Mouse (Mus musculus) embryonic facial prominence, embryonic 15.5 days (tissue): ENCODE results near the gene Tmem9b. TPM values are rescaled to one million over a fixed set of nuclear protein-coding genes. Genes with fewer than 3 reads are reported as not detected.

Source experiments
- ATAC-seq: fragments of 200-750 bp; cut with Nextera tagmentation; 2 replicates; pipeline ENCODE4 v1.8.0; 2017; ENCODE audit warnings: low read depth, moderate TSS enrichment; ENCODE audit not compliant: insufficient number of reproducible peaks, low FRiP score, low TSS enrichment
- H3K27ac ChIP-seq: fragments of 300-500 bp; sonication (generic); replicated peaks from 2 replicates; pipeline ENCODE4 v1.5.1; 2015; ENCODE audit warnings: mild to moderate bottlenecking, inconsistent platforms
- H3K27me3 ChIP-seq: fragments of 300-500 bp; sonication (generic); 2 replicates; pipeline ENCODE4 v1.6.1; 2015; ENCODE audit warnings: inconsistent platforms
- H3K36me3 ChIP-seq: fragments of 300-500 bp; sonication (generic); 2 replicates; pipeline ENCODE4 v1.6.1; 2015; ENCODE audit warnings: mild to moderate bottlenecking, inconsistent platforms
- H3K4me1 ChIP-seq: fragments of 300-500 bp; sonication (generic); 2 replicates; pipeline ENCODE4 v1.6.1; 2015; ENCODE audit warnings: inconsistent platforms
- H3K4me2 ChIP-seq: fragments of 300-500 bp; sonication (generic); replicated peaks from 2 replicates; pipeline ENCODE4 v1.6.1; 2015; ENCODE audit warnings: mild to moderate bottlenecking, inconsistent platforms
- H3K4me3 ChIP-seq: fragments of 300-500 bp; sonication (generic); replicated peaks from 2 replicates; pipeline ENCODE4 v1.5.1; 2015; ENCODE audit warnings: mild to moderate bottlenecking, inconsistent platforms
- H3K9ac ChIP-seq: fragments of 300-500 bp; sonication (generic); 2 replicates; pipeline ENCODE4 v1.6.1; 2015; ENCODE audit warnings: inconsistent platforms
- H3K9me3 ChIP-seq: fragments of 300-500 bp; sonication (generic); replicated peaks from 2 replicates; pipeline ENCODE4 v1.6.1; 2016; ENCODE audit warnings: inconsistent platforms
- WGBS: fragments of 180-500 bp; shearing (Covaris S2); methylation state at CpG from one replicate; pipeline ENCODE4 v1.1.7; 2015; 5-methylcytosine and 5-hydroxymethylcytosine counted together
- polyA plus RNA-seq: library from polyadenylated mRNA; unstranded; fragments of >200 nt; fragmentation: Nextera tagmentation; extraction: Ambion mirVana; gene quantifications from 2 replicates; pipeline ENCODE4 v1.2.1, GENCODE M21; 2015

Gene Tmem9b
- polyA plus RNA-seq, 1 experiment from 2014 or later: 68.1 TPM

GRCm38 (mm10) chr7:109772251-109772650 is 19.6 kb upstream of the Tmem9b start:
- Histone ChIP-seq H3K27ac (no peak overlapping the region), H3K9me3 (no peaks in the 10 kb centered on the region), H3K4me1 (no peaks in the 10 kb centered on the region), H3K4me3 (no peak overlapping the region), H3K4me2 (no peak overlapping the region), H3K27me3 (no peaks in the 10 kb centered on the region), H3K9ac (no peak overlapping the region), H3K36me3 (no peaks in the 10 kb centered on the region)
- ATAC-seq: no peak

DNA sequence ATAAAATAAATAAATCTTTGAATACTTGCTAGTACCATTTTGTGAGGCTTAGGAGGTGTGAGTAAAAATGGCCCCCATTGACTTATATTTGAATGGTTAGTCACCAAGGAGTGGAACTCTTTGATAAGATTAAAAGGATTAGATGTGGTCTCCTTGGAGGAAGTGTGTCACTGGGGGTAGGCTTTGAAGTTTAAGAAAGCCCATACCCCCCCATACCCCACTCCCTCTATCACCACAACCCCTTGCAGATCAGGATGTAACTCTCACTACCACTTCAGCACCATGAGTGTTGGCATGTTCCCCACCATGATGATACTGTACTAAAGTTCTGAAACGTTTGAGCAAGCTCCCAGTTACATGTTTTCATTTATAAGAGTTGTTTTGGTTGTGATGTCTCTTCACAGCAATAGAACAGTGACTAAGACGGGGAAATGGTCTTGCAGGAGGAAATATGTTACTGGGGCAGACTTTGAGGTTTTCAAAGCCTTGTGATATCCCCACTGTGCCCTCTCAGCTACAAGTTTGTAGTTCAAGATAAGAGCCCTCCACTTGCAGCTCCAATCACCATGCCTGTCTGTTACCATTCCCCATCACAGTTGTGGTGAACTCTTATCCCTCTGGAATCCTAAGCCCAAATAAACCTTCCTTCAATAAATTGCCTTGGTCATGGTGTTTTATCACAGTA is 16.2 kb upstream of the Tmem9b start:
- no peak overlapping the region for H3K4me2 ChIP-seq
- no peak overlapping the region for H3K9ac ChIP-seq
- no peak overlapping the region for H3K27ac ChIP-seq
- H3K27me3 ChIP-seq: no peaks in the 10 kb centered on the region
- H3K9me3 ChIP-seq: no peaks in the 10 kb centered on the region
- ATAC-seq: no peak
- no peaks in the 10 kb centered on the region for H3K36me3 ChIP-seq
- no peak overlapping the region for H3K4me3 ChIP-seq
- no peaks in the 10 kb centered on the region for H3K4me1 ChIP-seq
- 58% methylated on average over 2 of the region's 2 CpGs for WGBS

- no peak overlapping the region for H3K27ac ChIP-seq
- 69% methylated on average over 7 of the region's 7 CpGs for WGBS
- ATAC-seq: no peak
- H3K4me1 ChIP-seq: no peaks in the 10 kb centered on the region
- no peaks in the 10 kb centered on the region for H3K9me3 ChIP-seq
- no peak overlapping the region for H3K9ac ChIP-seq
- H3K4me2 ChIP-seq: no peak overlapping the region
- H3K27me3 ChIP-seq: no peaks in the 10 kb centered on the region
- no peak overlapping the region for H3K4me3 ChIP-seq
- H3K36me3 ChIP-seq: no peaks in the 10 kb centered on the region
These were observed 15.1 kb upstream of the Tmem9b start for GRCm38 (mm10) chr7:109767575-109768350.

- Histone ChIP-seq H3K36me3 (no peaks in the 10 kb centered on the region), H3K4me1 (no peaks in the 10 kb centered on the region), H3K9me3 (no peaks in the 10 kb centered on the region), H3K9ac (no peak overlapping the region), H3K27ac (no peak overlapping the region), H3K4me2 (no peak overlapping the region), H3K27me3 (no peaks in the 10 kb centered on the region), H3K4me3 (no peak overlapping the region)
- no peak for ATAC-seq
- 67% methylated on average over 2 of the region's 2 CpGs for WGBS
These were observed 11.3 kb upstream of the Tmem9b start for GRCm38 (mm10) chr7:109764009-109764408.

- H3K4me3 ChIP-seq: no peak overlapping the region
- H3K9ac ChIP-seq: no peak overlapping the region
- ATAC-seq: no peak
- WGBS: 92% methylated on average over 3 of the region's 3 CpGs
- H3K36me3 ChIP-seq: no peaks in the 10 kb centered on the region
- no peak overlapping the region for H3K4me2 ChIP-seq
- H3K4me1 ChIP-seq: peaks cover 19% of the 10 kb centered on the region
- no peak overlapping the region for H3K27ac ChIP-seq
- H3K27me3 ChIP-seq: no peaks in the 10 kb centered on the region
- H3K9me3 ChIP-seq: no peaks in the 10 kb centered on the region
These were observed 3.6 kb upstream of the Tmem9b start for GRCm38 (mm10) chr7:109756291-109756690.

DNA sequence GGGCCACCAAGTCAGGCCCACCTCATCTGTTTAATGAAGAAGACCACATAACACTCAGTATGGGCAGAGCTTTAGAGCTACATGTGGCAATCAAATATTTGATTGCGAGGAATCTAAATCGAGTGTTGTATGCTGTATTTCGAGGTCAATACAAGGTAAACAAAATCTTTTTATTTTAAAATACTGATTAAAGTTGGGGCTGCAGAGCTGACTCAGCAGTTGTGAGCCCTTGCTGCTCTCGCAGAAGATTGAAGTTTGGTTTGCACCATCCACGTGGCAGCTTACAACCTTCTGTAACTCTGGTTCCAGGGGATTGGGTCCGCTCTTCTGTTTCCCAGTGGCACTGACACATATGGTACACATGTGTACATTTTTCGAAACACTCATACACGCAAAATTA is 1.4 kb upstream of the Tmem9b start:
- 70% methylated on average over 8 of the region's 8 CpGs for WGBS
- Histone ChIP-seq H3K27ac (no peak overlapping the region), H3K9ac (no peak overlapping the region), H3K27me3 (no peaks in the 10 kb centered on the region), H3K9me3 (no peaks in the 10 kb centered on the region), H3K4me2 (no peak overlapping the region), H3K4me1 (peaks cover 19% of the 10 kb centered on the region), H3K4me3 (no peak overlapping the region), H3K36me3 (no peaks in the 10 kb centered on the region)
- ATAC-seq: no peak

GRCm38 (mm10) chr7:109751427-109752007 is 1.2 kb downstream of the Tmem9b start:
- no peak for ATAC-seq
- no peaks in the 10 kb centered on the region for H3K9me3 ChIP-seq
- H3K9ac ChIP-seq: peak overlapping the region; percentile 86
- H3K4me3 ChIP-seq: peak overlapping the region; percentile 80
- peaks cover 3% of the 10 kb centered on the region; the same call in 1 of the 2 replicates for H3K36me3 ChIP-seq
- WGBS: 2% methylated on average over 13 of the region's 13 CpGs
- H3K27ac ChIP-seq: peak overlapping the region; percentile 84; the same call in 1 of the 2 replicates
- no peaks in the 10 kb centered on the region for H3K27me3 ChIP-seq
- peaks cover 19% of the 10 kb centered on the region for H3K4me1 ChIP-seq
- H3K4me2 ChIP-seq: peak overlapping the region; percentile 74

- Histone ChIP-seq H3K4me2 (no peak overlapping the region), H3K9me3 (no peaks in the 10 kb centered on the region), H3K27ac (no peak overlapping the region), H3K4me1 (no peaks in the 10 kb centered on the region), H3K4me3 (no peak overlapping the region), H3K36me3 (peaks cover 32% of the 10 kb centered on the region), H3K9ac (no peak overlapping the region), H3K27me3 (no peaks in the 10 kb centered on the region)
- no peak for ATAC-seq
- 60% methylated on average over 1 of the region's 1 CpGs for WGBS
These were observed 4.9 kb downstream of the Tmem9b start for GRCm38 (mm10) chr7:109747747-109748146.

DNA sequence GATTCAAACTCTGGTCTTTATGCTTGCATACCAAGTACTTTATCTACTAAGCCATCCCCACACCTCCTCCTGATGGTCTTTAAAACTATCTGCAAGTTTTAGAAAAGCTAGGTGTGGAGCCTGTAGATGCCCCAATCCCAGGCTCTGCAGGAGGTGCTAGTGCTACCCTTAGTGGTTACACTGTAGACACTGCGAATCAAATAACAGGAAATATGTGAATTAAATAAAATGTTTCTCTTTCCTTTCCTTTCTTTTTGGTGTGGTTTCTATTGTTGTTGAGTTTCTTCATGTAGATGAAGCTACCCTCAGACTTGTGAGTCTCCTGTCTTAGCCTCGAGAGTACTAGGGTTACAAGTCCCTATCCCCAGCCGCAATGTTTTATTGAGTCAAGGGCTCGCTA is 11.0 kb downstream of the Tmem9b start:
- no peak overlapping the region for H3K4me3 ChIP-seq
- peaks cover 53% of the 10 kb centered on the region for H3K36me3 ChIP-seq
- WGBS: 85% methylated on average over 4 of the region's 4 CpGs
- no peaks in the 10 kb centered on the region for H3K9me3 ChIP-seq
- no peak overlapping the region for H3K4me2 ChIP-seq
- H3K9ac ChIP-seq: no peak overlapping the region
- no peak for ATAC-seq
- no peak overlapping the region for H3K27ac ChIP-seq
- no peaks in the 10 kb centered on the region for H3K4me1 ChIP-seq
- H3K27me3 ChIP-seq: no peaks in the 10 kb centered on the region

DNA sequence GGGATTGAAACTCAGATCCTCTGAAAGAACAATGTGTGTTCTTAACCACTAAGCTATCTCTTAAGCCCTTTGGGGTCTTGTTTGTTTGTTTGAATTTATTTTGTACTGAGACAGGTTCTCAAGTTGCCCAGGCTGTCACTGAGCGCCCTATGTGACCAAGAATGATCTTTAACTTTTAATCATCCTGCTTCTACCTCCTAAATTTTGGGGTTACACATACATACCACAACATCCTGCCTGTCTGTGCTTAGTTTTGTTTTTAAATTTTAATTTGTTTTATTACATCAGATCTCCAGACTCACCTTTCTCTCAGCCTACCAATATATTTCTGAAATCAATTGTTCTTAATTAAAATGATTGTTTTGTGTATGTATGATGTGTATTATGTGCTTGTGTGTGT is 11.6 kb downstream of the Tmem9b start:
- Histone ChIP-seq H3K27me3 (no peaks in the 10 kb centered on the region), H3K4me3 (no peak overlapping the region), H3K4me2 (no peak overlapping the region), H3K9ac (no peak overlapping the region), H3K4me1 (no peaks in the 10 kb centered on the region), H3K27ac (no peak overlapping the region), H3K9me3 (no peaks in the 10 kb centered on the region), H3K36me3 (peaks cover 54% of the 10 kb centered on the region)
- 78% methylated on average over 1 of the region's 1 CpGs for WGBS
- ATAC-seq: no peak

GRCm38 (mm10) chr7:109739822-109740370 is 12.8 kb downstream of the Tmem9b start:
- Histone ChIP-seq H3K36me3 (peaks cover 51% of the 10 kb centered on the region), H3K4me3 (no peak overlapping the region), H3K27me3 (no peaks in the 10 kb centered on the region), H3K9ac (no peak overlapping the region), H3K4me2 (no peak overlapping the region), H3K4me1 (no peaks in the 10 kb centered on the region), H3K27ac (no peak overlapping the region), H3K9me3 (no peaks in the 10 kb centered on the region)
- WGBS: 72% methylated on average over 5 of the region's 5 CpGs
- ATAC-seq: no peak
